Mouse (Mus musculus) heart, postnatal 0 days (tissue): Measurements from ENCODE around the gene Bhlhe23.

Experiments used
- CTCF ChIP-seq: IDR thresholded peaks from 2 replicates; pipeline ENCODE4 v1.5.1; 2016; ENCODE audit warnings: antibody characterized with exemption, control low read depth, low read depth
- EP300 ChIP-seq: IDR thresholded peaks from 2 replicates; pipeline ENCODE4 v1.6.1; 2016; ENCODE audit warnings: antibody characterized with exemption, low read depth

GRCm38 (mm10) chr2:180731036-180731435, 45.7 kb downstream of the Bhlhe23 start:
- TF ChIP-seq CTCF, result no peak
- TF ChIP-seq EP300, result no peak
